Mouse (Mus musculus): Measurements from ENCODE around the gene Zfp574.

The Zfp574 gene

GRCm38 (mm10) chr7:25112178-25112955, 40.0 kb downstream of the Zfp574 start:
- no peak for DNase-seq (ENCODE audit: low read depth, low spot score)

GRCm38 (mm10) chr7:25112956-25113603, 40.7 kb downstream of the Zfp574 start:
- DNase-seq (ENCODE audit: low read depth, low spot score), result no peak

GRCm38 (mm10) chr7:25120061-25120834, 47.9 kb downstream of the Zfp574 start:
- DNase-seq (ENCODE audit: low read depth, low spot score), result peak; percentile 27

- DNase-seq (ENCODE audit: low read depth, low spot score), result no peak
These were observed 48.9 kb downstream of the Zfp574 start for GRCm38 (mm10) chr7:25121240-25121786.

GRCm38 (mm10) chr7:25125716-25126281, 53.4 kb downstream of the Zfp574 start:
- no peak for DNase-seq (ENCODE audit: low read depth, low spot score)

GRCm38 (mm10) chr7:25127971-25128370, 55.6 kb downstream of the Zfp574 start:
- no peak for DNase-seq (ENCODE audit: low read depth, low spot score)

- DNase-seq (ENCODE audit: low read depth, low spot score), result peak; percentile 17
These were observed 57.1 kb downstream of the Zfp574 start for GRCm38 (mm10) chr7:25129390-25129979.

GRCm38 (mm10) chr7:25130565-25130964, 58.2 kb downstream of the Zfp574 start:
- DNase-seq (ENCODE audit: low read depth, low spot score), result no peak

- no peak for DNase-seq (ENCODE audit: low read depth, low spot score)
These were observed 58.9 kb downstream of the Zfp574 start for GRCm38 (mm10) chr7:25131247-25131646.

GRCm38 (mm10) chr7:25132318-25132960, 60.1 kb downstream of the Zfp574 start:
- DNase-seq (ENCODE audit: low read depth, low spot score), result no peak

Data from skeletal muscle tissue, adult 2 months (tissue).